Mouse (Mus musculus) small intestine, adult 10 weeks (tissue): ENCODE results near the gene Krtap17-1. TPM values are rescaled to one million over a fixed set of nuclear protein-coding genes. Genes with fewer than 3 reads are reported as not detected.

Source experiments
- polyA plus RNA-seq: library from polyadenylated mRNA; stranded (reverse); fragments of 350-450 nt; fragmentation: Illumina TruSeq; extraction: RNeasy Lipid Tissue Mini Kit (QIAGEN cat#74804); gene quantifications from one replicate; pipeline ENCODE4 v1.2.3, GENCODE M21; 2014; ENCODE audit warnings: low replicate concordance

Krtap17-1 gene
- not detected for polyA plus RNA-seq

GRCm38 (mm10) chr11:99993620-99994383 lies at the start of gene Krtap17-1:
TSS of gene Krtap17-1 (minus strand) at chr11:99993994.

GRCm38 (mm10) chr11:100041454-100041853 lies 47.7 kb upstream of the Krtap17-1 start, which contains the start of gene Krt34:
TSS of gene Krt34 (minus strand) at chr11:100041554.

GRCm38 (mm10) chr11:100029768-100030167 lies 36.0 kb upstream of the Krtap17-1 start, which contains the start of gene Krt33b:
TSS of gene Krt33b (minus strand) at chr11:100029868.

GRCm38 (mm10) chr11:100016112-100016511 lies 22.3 kb upstream of the Krtap17-1 start, which contains the start of gene Krt33a:
TSS of gene Krt33a (minus strand) at chr11:100016212.

GRCm38 (mm10) chr11:99986180-99986647 lies 7.6 kb downstream of the Krtap17-1 start, which contains the start of gene Krtap16-1:
TSS of gene Krtap16-1 (minus strand) at chr11:99986597.

GRCm38 (mm10) chr11:99978953-99979352 lies 14.8 kb downstream of the Krtap17-1 start, which contains the start of gene Krtap29-1:
TSS of gene Krtap29-1 (minus strand) at chr11:99979053.

GRCm38 (mm10) chr11:99948175-99948574 lies 45.6 kb downstream of the Krtap17-1 start, which contains the start of gene Krtap9-5:
TSS of gene Krtap9-5 (plus strand) at chr11:99948475.

Other genes starting within 250 kb of the Krtap17-1 start
- not detected for gene Gm11595, start 221.1 kb downstream of the Krtap17-1 start, polyA plus RNA-seq
- not detected for gene Krtap4-8, start 213.3 kb downstream of the Krtap17-1 start, polyA plus RNA-seq
- not detected for gene Krtap4-9, start 208.8 kb downstream of the Krtap17-1 start, polyA plus RNA-seq
- gene Gm11596, start 200.5 kb downstream of the Krtap17-1 start, polyA plus RNA-seq = not detected
- not detected for gene Gm11569, start 195.1 kb downstream of the Krtap17-1 start, polyA plus RNA-seq
- not detected for gene Gm11554, start 189.5 kb downstream of the Krtap17-1 start, polyA plus RNA-seq
- gene Krtap4-13, start 184.1 kb downstream of the Krtap17-1 start, polyA plus RNA-seq = not detected
- not detected for gene Gm11564, start 178.3 kb downstream of the Krtap17-1 start, polyA plus RNA-seq
- not detected for gene 2300003K06Rik, start 155.9 kb downstream of the Krtap17-1 start, polyA plus RNA-seq
- not detected for gene Krtap4-16, start 142.4 kb downstream of the Krtap17-1 start, polyA plus RNA-seq
- not detected for gene Gm11568, start 136.1 kb downstream of the Krtap17-1 start, polyA plus RNA-seq
- not detected for gene Gm11559, start 129.5 kb downstream of the Krtap17-1 start, polyA plus RNA-seq
- not detected for gene Krtap9-1, start 120.6 kb downstream of the Krtap17-1 start, polyA plus RNA-seq
- not detected for gene Gm11567, start 114.8 kb downstream of the Krtap17-1 start, polyA plus RNA-seq
- gene Krtap31-1, start 86.1 kb downstream of the Krtap17-1 start, polyA plus RNA-seq = not detected
- not detected for gene Gm11565, start 79.2 kb downstream of the Krtap17-1 start, polyA plus RNA-seq
- gene Krtap31-2, start 57.7 kb downstream of the Krtap17-1 start, polyA plus RNA-seq = not detected
- gene Krtap9-5, start 45.5 kb downstream of the Krtap17-1 start, polyA plus RNA-seq = not detected
- gene Krtap29-1, start 14.9 kb downstream of the Krtap17-1 start, polyA plus RNA-seq = not detected
- not detected for gene Krtap16-1, start 7.4 kb downstream of the Krtap17-1 start, polyA plus RNA-seq
- gene Krt33a, start 22.2 kb upstream of the Krtap17-1 start, polyA plus RNA-seq = not detected
- not detected for gene Krt33b, start 35.9 kb upstream of the Krtap17-1 start, polyA plus RNA-seq
- not detected for gene Krt34, start 47.6 kb upstream of the Krtap17-1 start, polyA plus RNA-seq
- gene Krt31, start 56.6 kb upstream of the Krtap17-1 start, polyA plus RNA-seq = not detected
- not detected for gene Krt32, start 94.2 kb upstream of the Krtap17-1 start, polyA plus RNA-seq
- gene Krt35, start 102.2 kb upstream of the Krtap17-1 start, polyA plus RNA-seq = not detected
- not detected for gene Krt36, start 111.6 kb upstream of the Krtap17-1 start, polyA plus RNA-seq
- not detected for gene Krt13, start 127.6 kb upstream of the Krtap17-1 start, polyA plus RNA-seq
- not detected for gene Krt15, start 141.9 kb upstream of the Krtap17-1 start, polyA plus RNA-seq
- gene Krt19, start 154.7 kb upstream of the Krtap17-1 start, polyA plus RNA-seq = 9.9 TPM
- not detected for gene Krt9, start 199.3 kb upstream of the Krtap17-1 start, polyA plus RNA-seq
- not detected for gene Krt14, start 213.6 kb upstream of the Krtap17-1 start, polyA plus RNA-seq